Mouse (Mus musculus) brain, embryonic 14.5 days (tissue): Measurements from ENCODE around the gene Plekhm1.

Source experiments
- CTCF ChIP-seq: fragments of 200-500 bp; IDR thresholded peaks from 2 replicates; pipeline ENCODE4 v1.5.1; 2012; ENCODE audit warnings: inconsistent platforms, mild to moderate bottlenecking, moderate library complexity, borderline replicate concordance; ENCODE audit not compliant: insufficient read depth, insufficient read length; ENCODE audit errors: extremely low read depth
- POLR2A ChIP-seq: fragments of 200-500 bp; IDR thresholded peaks from 2 replicates; pipeline ENCODE4 v1.6.1; 2012; ENCODE audit warnings: mild to moderate bottlenecking, inconsistent platforms, borderline replicate concordance; ENCODE audit not compliant: poor library complexity, insufficient read depth, insufficient read length, severe bottlenecking; ENCODE audit errors: extremely low read depth

GRCm38 (mm10) chr11:103356938-103357670 lies 55.4 kb downstream of the Plekhm1 start:
- TF ChIP-seq CTCF = no peak
- no peak for TF ChIP-seq POLR2A
